Mouse (Mus musculus) brown adipose tissue, adult 24 weeks (tissue): ENCODE data around the gene Slc18a2. TPM values are rescaled to one million over a fixed set of nuclear protein-coding genes. Genes with fewer than 3 reads are reported as not detected.
A peak's percentile ranks its signal among the peaks of the same experiment; 100 is the strongest.

Experiments used
- H3K27ac ChIP-seq: fragments of 200-500 bp; replicated peaks from 2 replicates; pipeline ENCODE4 v1.5.1; 2012; ENCODE audit warnings: low read depth, mild to moderate bottlenecking, low read length
- H3K4me1 ChIP-seq: fragments of 200-500 bp; 2 replicates; pipeline ENCODE4 v1.6.1; 2012; ENCODE audit warnings: low read length, mixed read lengths; ENCODE audit not compliant: control insufficient read depth, insufficient read depth, insufficient read length
- H3K4me3 ChIP-seq: fragments of 200-500 bp; 2 replicates; pipeline ENCODE4 v1.5.1; 2012; ENCODE audit warnings: low read depth, mild to moderate bottlenecking, low read length, moderate library complexity; ENCODE audit not compliant: insufficient read depth
- polyA plus RNA-seq: library from polyadenylated mRNA; stranded (reverse); fragments of >200 nt; gene quantifications from 2 replicates; pipeline ENCODE4 v1.2.4, GENCODE M21; 2012; ENCODE audit not compliant: missing spikeins, insufficient read depth, insufficient read length

Gene Slc18a2
- polyA plus RNA-seq, 1 experiment = not detected

DNA sequence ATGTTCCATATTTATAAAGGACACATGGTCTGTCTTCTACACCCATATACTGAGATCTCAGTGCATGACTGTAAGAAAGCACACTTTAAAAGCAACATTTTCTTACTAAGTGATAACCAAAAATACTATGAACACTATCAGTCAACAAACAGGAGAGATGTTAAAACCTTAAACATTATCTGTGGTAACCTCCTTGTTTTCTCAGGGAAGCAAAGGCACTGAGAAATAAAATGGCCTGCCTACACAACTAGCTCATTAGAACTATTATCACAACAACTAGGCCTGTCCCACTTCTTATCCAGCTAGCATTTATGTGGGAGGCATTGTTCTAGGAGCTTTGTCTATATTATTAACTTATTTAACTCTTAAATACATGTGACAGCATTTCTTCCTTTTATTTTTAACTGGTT is 70.1 kb downstream of the Slc18a2 start:
- Histone ChIP-seq H3K4me1 (no peaks in the 10 kb centered on the region), H3K4me3 (no peak overlapping the region), H3K27ac (no peak overlapping the region)

DNA sequence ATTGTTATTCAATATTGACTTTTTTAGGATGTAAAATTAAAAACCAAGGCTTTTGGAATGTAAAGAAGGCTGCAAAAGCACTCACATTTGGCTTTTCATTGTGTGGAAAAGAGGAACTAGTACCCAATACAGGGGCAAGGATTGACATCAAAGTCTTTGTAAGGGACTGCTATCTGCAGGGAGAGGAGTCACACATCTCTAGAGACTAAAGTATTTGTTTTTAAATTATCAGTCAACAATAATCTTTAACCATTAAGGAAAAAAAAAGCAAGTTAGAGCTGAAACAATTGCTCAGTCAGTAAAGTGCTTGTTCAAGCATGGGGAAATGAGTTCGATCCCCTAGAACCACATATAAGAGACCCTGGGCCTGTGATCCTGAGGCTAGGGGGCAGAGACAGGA is 76.0 kb downstream of the Slc18a2 start:
- Histone ChIP-seq H3K4me1 (no peaks in the 10 kb centered on the region), H3K4me3 (no peak overlapping the region), H3K27ac (no peak overlapping the region)

- H3K27ac ChIP-seq = no peak overlapping the region
- no peak overlapping the region for H3K4me3 ChIP-seq
- no peaks in the 10 kb centered on the region for H3K4me1 ChIP-seq
Measured at GRCm38 (mm10) chr19:59337872-59338681, 77.4 kb downstream of the Slc18a2 start.

- H3K4me3 ChIP-seq = no peak overlapping the region
- no peak overlapping the region for H3K27ac ChIP-seq
- peaks cover 3% of the 10 kb centered on the region; the same call in 1 of the 2 replicates for H3K4me1 ChIP-seq
Measured at GRCm38 (mm10) chr19:59339908-59340307, 79.2 kb downstream of the Slc18a2 start.

GRCm38 (mm10) chr19:59342964-59343363 is 82.3 kb downstream of the Slc18a2 start:
- Histone ChIP-seq H3K4me1 (peaks cover 3% of the 10 kb centered on the region; the same call in 1 of the 2 replicates), H3K4me3 (no peak overlapping the region), H3K27ac (no peak overlapping the region)

DNA sequence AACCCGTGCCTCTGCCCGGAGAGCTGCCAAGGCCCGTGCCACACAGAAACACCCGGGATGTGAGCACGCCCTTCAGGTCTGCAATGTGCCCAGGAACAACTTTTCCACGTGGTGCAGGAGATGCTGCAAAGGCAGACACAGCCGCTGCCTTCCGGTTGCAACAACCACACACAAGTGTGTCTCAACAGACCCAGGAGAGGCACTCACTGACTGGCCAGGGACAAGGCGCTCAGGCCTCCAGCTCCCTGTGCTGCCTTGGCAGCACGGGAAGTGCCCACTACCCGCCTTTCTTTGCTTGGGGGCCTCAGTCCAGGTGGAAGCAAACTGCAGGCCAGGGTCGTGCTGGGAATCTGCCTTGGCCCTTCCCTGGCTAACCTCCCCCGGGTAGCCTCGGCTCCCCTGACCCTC is 83.6 kb downstream of the Slc18a2 start:
- Histone ChIP-seq H3K4me3 (peak overlapping the region; percentile 95), H3K4me1 (peaks cover 3% of the 10 kb centered on the region; the same call in 1 of the 2 replicates), H3K27ac (no peak overlapping the region)

GRCm38 (mm10) chr19:59345081-59345657 is 84.5 kb downstream of the Slc18a2 start:
- H3K4me1 ChIP-seq = peaks cover 3% of the 10 kb centered on the region; the same call in 1 of the 2 replicates
- H3K4me3 ChIP-seq = peak overlapping the region; percentile 95
- H3K27ac ChIP-seq = peak overlapping the region; percentile 71

Other genes with a start within 250 kb of the Slc18a2 start
- 19.4 and 34.7 TPM in 2 replicates for gene Shtn1, start 184.8 kb upstream of the Slc18a2 start, polyA plus RNA-seq
- gene Vax1, start 90.8 kb upstream of the Slc18a2 start, polyA plus RNA-seq = not detected in 2 replicates
- gene Kcnk18, start 41.7 kb upstream of the Slc18a2 start, polyA plus RNA-seq = not detected in 2 replicates
- gene Rps12-ps3, start 61.4 kb downstream of the Slc18a2 start, polyA plus RNA-seq = 71.0 and 503 TPM in 2 replicates
- 7.2 and 7.9 TPM in 2 replicates for gene Pdzd8, start 84.9 kb downstream of the Slc18a2 start, polyA plus RNA-seq
- gene Emx2, start 197.5 kb downstream of the Slc18a2 start, polyA plus RNA-seq = 0.79 TPM in 1 of 2 replicates, not detected in the other